Mouse (Mus musculus): ENCODE measurements at regions not wholly inside any gene's neighbourhood (a gene's known extent, or its start where the extent isn't known, plus 50 kb on each side); places are given as distances from the start of the nearest gene placed in this dataset.

DNA sequence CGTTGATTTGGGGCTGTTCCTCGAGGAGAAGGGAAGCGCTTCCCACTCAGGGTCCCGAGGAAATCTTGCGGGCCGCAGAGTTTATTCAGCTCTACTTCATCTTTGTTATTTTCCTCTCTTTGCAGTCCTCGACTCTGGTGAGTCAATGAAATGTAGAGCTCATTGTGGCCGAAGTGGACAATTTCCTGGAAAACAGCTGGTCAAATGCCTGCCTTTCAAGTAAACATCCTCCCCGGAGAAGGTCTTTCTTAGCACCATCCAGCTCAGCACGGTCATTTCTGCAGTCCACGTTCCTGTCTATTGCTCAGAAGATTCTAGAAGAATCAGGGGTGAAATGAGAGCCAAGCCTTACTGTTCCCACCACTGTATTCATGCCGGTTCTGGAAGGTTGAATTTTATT, 133.0 kb downstream of the Bcas1 start:
- no peaks in the 10 kb centered on the region for H3K9me3 ChIP-seq
- WGBS = 54% methylated on average over 12 of the region's 12 CpGs
- H3K27ac ChIP-seq = peak overlapping the region; percentile 38; the same call in 1 of the 2 replicates
- no peak overlapping the region for H3K4me2 ChIP-seq
- H3K36me3 ChIP-seq = no peaks in the 10 kb centered on the region
- ATAC-seq (ENCODE audit: borderline replicate concordance, extremely low read depth, low FRiP score, low TSS enrichment) = no peak
- peaks cover 43% of the 10 kb centered on the region for H3K4me1 ChIP-seq
- no peaks in the 10 kb centered on the region for H3K27me3 ChIP-seq
- no peak overlapping the region for H3K9ac ChIP-seq
- H3K4me3 ChIP-seq = no peak overlapping the region

DNA sequence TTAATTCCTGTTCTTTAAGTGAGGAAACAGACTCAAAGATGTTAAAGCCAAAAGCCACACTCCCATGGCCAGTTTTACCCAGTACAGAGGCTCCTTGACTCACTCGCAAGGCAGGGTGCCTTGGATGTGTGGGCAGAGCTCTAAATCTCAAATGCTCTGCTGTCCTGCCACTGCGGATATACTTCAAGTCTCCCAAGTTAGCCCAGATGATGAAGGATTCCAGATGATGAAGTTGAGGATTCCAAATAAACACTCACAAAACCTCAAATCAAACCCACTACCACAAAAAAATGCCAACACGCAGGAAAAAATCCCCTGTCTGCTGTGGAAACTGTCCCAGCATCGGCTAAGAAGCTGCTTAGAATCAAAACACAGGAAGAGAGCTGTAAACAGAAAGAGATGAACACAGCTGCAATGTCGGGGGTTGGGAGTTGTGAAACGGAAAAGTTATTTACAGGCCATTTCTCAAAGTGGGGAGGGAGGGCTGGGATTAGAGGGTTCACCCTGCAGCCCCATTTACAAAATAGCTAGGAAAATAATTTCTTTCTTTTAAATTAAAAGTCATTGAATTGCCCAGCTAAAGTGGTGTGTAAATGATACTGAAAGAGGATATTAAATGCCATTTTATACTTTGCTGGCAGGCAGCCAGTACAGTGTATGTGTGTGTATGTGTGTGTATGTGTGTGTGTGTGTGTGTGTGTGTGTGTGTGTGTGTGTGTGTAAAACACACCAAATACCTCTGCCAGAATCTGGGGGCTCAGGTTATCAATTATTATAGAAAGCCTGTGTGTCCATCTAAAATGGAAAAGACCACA, 135.6 kb downstream of the Bcas1 start:
- Histone ChIP-seq H3K4me2 (peak overlapping the region; percentile 33), H3K9me3 (no peaks in the 10 kb centered on the region), H3K27me3 (no peaks in the 10 kb centered on the region), H3K27ac (peak overlapping the region; percentile 91), H3K4me1 (peaks cover 66% of the 10 kb centered on the region), H3K36me3 (no peaks in the 10 kb centered on the region), H3K9ac (no peak overlapping the region), H3K4me3 (no peak overlapping the region)
- 11% methylated on average over 6 of the region's 6 CpGs for WGBS
- peak; percentile 47; the same call in 1 of the 2 replicates for ATAC-seq (ENCODE audit: borderline replicate concordance, extremely low read depth, low FRiP score, low TSS enrichment)

GRCm38 (mm10) chr2:170289378-170289960, 138.2 kb downstream of the Bcas1 start:
- 69% methylated on average over 9 of the region's 9 CpGs for WGBS
- Histone ChIP-seq H3K27ac (no peak overlapping the region), H3K4me1 (peaks cover 69% of the 10 kb centered on the region), H3K9ac (no peak overlapping the region), H3K27me3 (no peaks in the 10 kb centered on the region), H3K4me2 (no peak overlapping the region), H3K9me3 (no peaks in the 10 kb centered on the region), H3K36me3 (no peaks in the 10 kb centered on the region), H3K4me3 (no peak overlapping the region)
- ATAC-seq (ENCODE audit: borderline replicate concordance, extremely low read depth, low FRiP score, low TSS enrichment) = no peak

GRCm38 (mm10) chr2:170288787-170289186, 138.9 kb downstream of the Bcas1 start:
- Histone ChIP-seq H3K9ac (no peak overlapping the region), H3K4me2 (no peak overlapping the region; the same call in 1 of the 2 replicates), H3K27ac (no peak overlapping the region), H3K27me3 (no peaks in the 10 kb centered on the region), H3K36me3 (no peaks in the 10 kb centered on the region), H3K4me3 (no peak overlapping the region), H3K9me3 (no peaks in the 10 kb centered on the region), H3K4me1 (peaks cover 66% of the 10 kb centered on the region)
- ATAC-seq (ENCODE audit: borderline replicate concordance, extremely low read depth, low FRiP score, low TSS enrichment) = no peak
- WGBS = 74% methylated on average over 7 of the region's 7 CpGs

DNA sequence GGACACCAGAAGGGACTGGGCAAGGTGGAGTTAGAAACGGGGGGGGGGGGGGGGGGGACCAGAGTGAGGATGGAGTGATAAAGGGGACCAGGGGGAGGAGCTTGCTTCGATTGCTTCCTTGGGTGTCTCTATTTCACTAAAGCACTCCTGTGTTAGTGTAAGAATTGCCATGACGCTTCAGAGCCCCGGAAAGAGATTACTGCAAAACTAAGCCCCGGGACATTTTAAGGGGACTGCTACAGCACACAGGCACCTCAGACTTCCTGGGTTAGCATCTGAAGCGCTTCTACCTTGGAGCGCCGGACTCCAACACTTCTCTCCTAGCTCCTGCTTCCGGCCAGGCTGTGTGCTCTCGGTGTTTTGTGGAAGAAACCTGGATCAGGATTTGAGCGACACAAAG, 139.4 kb downstream of the Bcas1 start:
- peak overlapping the region; percentile 66 for H3K27ac ChIP-seq
- no peak for ATAC-seq (ENCODE audit: borderline replicate concordance, extremely low read depth, low FRiP score, low TSS enrichment)
- H3K9ac ChIP-seq = no peak overlapping the region
- H3K9me3 ChIP-seq = no peaks in the 10 kb centered on the region
- no peak overlapping the region for H3K4me3 ChIP-seq
- H3K4me1 ChIP-seq = peaks cover 66% of the 10 kb centered on the region
- no peaks in the 10 kb centered on the region for H3K36me3 ChIP-seq
- no peaks in the 10 kb centered on the region for H3K27me3 ChIP-seq
- H3K4me2 ChIP-seq = peak overlapping the region; percentile 45
- WGBS = 16% methylated on average over 11 of the region's 11 CpGs

DNA sequence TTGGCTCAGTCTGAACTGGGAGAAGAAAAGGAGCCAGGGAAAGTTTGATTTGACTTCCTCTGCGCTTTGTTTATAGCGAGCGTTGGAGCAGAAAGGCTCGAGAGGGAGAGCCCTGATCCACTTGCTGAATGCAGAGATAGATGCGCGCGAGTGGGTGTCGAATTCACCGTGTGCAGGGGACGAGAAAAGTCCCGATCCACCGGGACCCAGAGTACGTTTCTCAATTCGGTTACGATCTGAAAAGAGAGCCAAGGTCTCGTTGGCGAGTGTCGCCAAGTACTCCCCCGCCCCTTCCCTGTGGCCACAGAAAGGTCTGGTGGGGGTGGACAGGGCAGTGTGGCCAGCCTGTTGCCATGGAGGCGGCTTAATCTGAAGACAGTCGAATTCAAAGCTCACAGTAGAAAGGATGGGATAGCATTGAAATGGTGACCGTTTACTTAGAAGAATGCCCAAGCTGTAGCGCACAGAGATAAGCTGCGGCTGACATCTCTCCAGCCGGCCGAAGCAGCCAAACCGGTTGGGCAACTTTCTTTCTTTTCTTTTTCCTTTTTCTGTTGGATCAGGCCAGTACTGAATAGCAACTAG, 139.5 kb upstream of the Zfp217 start:
- Histone ChIP-seq H3K4me1 (peaks cover 60% of the 10 kb centered on the region), H3K27me3 (no peaks in the 10 kb centered on the region), H3K4me2 (peak overlapping the region; percentile 89), H3K9me3 (no peaks in the 10 kb centered on the region), H3K9ac (peak overlapping the region; percentile 51), H3K27ac (peak overlapping the region; percentile 93), H3K4me3 (peak overlapping the region; percentile 43), H3K36me3 (no peaks in the 10 kb centered on the region)
- 0 out of 2 replicates have a peak, but pooled peaks have one; percentile 20 for ATAC-seq (ENCODE audit: borderline replicate concordance, extremely low read depth, low FRiP score, low TSS enrichment)
- WGBS = under 1% methylated on average over 27 of the region's 27 CpGs

DNA sequence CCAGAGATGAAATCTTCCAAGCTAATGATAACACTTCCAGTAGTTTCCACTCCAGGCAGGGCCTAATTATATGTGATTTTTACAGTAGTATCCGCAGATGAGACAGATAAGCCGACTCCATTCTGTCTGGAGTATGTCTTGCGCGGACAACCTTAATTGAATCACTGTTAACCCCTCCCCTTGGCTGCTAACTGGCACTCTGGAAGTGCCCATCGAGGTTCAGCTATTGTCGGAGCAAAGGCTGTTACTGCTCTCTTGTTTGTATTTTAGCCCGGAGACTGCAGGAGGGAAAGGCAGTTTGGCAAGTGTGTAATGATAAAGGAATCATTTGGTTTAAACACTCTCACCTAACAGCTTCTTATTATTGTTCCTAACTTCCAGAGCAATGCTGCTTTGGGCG, 138.9 kb upstream of the Zfp217 start:
- H3K4me2 ChIP-seq = peak overlapping the region; percentile 89
- no peak for ATAC-seq (ENCODE audit: borderline replicate concordance, extremely low read depth, low FRiP score, low TSS enrichment)
- peak overlapping the region; percentile 51 for H3K9ac ChIP-seq
- no peaks in the 10 kb centered on the region for H3K9me3 ChIP-seq
- H3K27ac ChIP-seq = peak overlapping the region; percentile 93
- H3K4me3 ChIP-seq = peak overlapping the region; percentile 43
- no peaks in the 10 kb centered on the region for H3K36me3 ChIP-seq
- 10% methylated on average over 8 of the region's 8 CpGs for WGBS
- H3K27me3 ChIP-seq = no peaks in the 10 kb centered on the region
- H3K4me1 ChIP-seq = peaks cover 55% of the 10 kb centered on the region

DNA sequence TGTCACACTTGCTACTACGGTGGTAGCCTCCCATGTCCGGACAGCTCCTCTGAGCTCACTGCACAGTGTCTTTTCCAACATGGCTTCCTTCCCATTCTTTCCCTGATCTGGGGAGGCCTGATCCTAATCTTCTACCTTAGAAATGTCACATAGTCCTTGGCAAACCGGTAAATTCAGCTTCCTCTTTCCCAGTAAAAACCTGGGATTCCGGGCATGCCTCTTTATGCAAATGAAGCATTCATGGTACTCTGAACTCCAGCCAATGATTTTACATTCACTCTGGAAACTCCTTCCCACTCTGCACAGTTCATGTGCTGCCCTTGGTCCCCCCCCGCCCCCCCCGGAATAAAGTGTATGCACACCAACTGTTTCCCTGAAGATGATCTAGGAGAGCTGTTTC, 134.6 kb upstream of the Zfp217 start:
- H3K36me3 ChIP-seq = no peaks in the 10 kb centered on the region
- H3K4me2 ChIP-seq = no peak overlapping the region
- H3K27me3 ChIP-seq = no peaks in the 10 kb centered on the region
- H3K9ac ChIP-seq = no peak overlapping the region
- ATAC-seq (ENCODE audit: borderline replicate concordance, extremely low read depth, low FRiP score, low TSS enrichment) = no peak
- H3K9me3 ChIP-seq = no peaks in the 10 kb centered on the region
- peaks cover 19% of the 10 kb centered on the region for H3K4me1 ChIP-seq
- H3K27ac ChIP-seq = no peak overlapping the region
- H3K4me3 ChIP-seq = no peak overlapping the region
- 61% methylated on average over 6 of the region's 6 CpGs for WGBS

- Histone ChIP-seq H3K9ac (no peak overlapping the region), H3K9me3 (no peaks in the 10 kb centered on the region), H3K27me3 (no peaks in the 10 kb centered on the region), H3K4me1 (peaks cover 9% of the 10 kb centered on the region), H3K36me3 (no peaks in the 10 kb centered on the region), H3K4me3 (no peak overlapping the region), H3K4me2 (no peak overlapping the region), H3K27ac (no peak overlapping the region)
- no peak for ATAC-seq (ENCODE audit: borderline replicate concordance, extremely low read depth, low FRiP score, low TSS enrichment)
- 74% methylated on average over 6 of the region's 6 CpGs for WGBS
Measured at GRCm38 (mm10) chr2:170281311-170282008, 133.6 kb upstream of the Zfp217 start.

DNA sequence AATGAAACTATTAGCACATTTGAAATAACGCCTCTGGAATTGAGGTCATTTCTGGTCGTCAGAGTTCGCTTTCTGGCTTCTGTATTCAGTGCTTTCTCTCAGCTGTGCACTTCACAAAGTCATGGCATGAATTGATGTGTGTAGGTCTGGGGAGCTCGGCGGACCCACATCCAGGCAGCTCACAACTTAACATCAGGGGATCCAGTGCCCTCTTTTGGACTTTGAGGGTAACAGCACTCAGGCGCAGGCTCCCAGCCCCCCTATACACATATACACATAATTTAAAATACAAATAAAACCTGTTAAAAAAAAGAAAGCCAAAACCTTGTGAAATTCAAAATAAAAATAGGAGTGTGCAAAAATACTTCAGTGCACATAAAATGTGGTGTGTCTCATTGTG, 132.8 kb upstream of the Zfp217 start:
- no peak overlapping the region for H3K9ac ChIP-seq
- H3K4me3 ChIP-seq = no peak overlapping the region
- no peaks in the 10 kb centered on the region for H3K9me3 ChIP-seq
- WGBS = 56% methylated on average over 6 of the region's 6 CpGs
- H3K27ac ChIP-seq = no peak overlapping the region
- no peak for ATAC-seq (ENCODE audit: borderline replicate concordance, extremely low read depth, low FRiP score, low TSS enrichment)
- H3K27me3 ChIP-seq = no peaks in the 10 kb centered on the region
- H3K4me2 ChIP-seq = no peak overlapping the region
- no peaks in the 10 kb centered on the region for H3K36me3 ChIP-seq
- peaks cover 4% of the 10 kb centered on the region; the same call in 1 of the 2 replicates for H3K4me1 ChIP-seq

DNA sequence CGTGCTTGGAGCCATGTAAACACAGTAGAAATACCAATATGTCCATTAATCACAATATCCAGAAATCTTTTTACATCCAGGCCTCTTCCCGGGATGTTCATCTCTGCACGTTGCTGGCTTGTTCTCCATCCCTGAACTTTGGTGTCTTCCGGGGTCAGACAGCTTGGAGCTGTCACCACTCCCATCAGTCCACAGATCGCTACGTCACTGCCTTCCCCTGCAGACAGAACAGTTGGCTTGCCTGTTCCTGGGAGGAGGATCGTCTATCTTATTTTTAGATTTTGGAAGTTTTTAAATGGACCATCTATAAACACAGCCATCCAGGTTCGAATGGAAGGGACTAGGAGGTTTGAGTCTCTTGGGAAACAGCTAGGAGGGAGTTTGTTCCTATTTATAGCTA, 130.0 kb upstream of the Zfp217 start:
- H3K36me3 ChIP-seq = no peaks in the 10 kb centered on the region
- H3K4me3 ChIP-seq = no peak overlapping the region
- H3K9me3 ChIP-seq = no peaks in the 10 kb centered on the region
- H3K27me3 ChIP-seq = no peaks in the 10 kb centered on the region
- no peak overlapping the region for H3K4me2 ChIP-seq
- no peak overlapping the region for H3K27ac ChIP-seq
- H3K4me1 ChIP-seq = peaks cover 4% of the 10 kb centered on the region; the same call in 1 of the 2 replicates
- H3K9ac ChIP-seq = no peak overlapping the region
- WGBS = 29% methylated on average over 8 of the region's 8 CpGs
- peak; percentile 44; the same call in 1 of the 2 replicates for ATAC-seq (ENCODE audit: borderline replicate concordance, extremely low read depth, low FRiP score, low TSS enrichment)

Measured in lung, embryonic 15.5 days (tissue).